ENCODE assay signal across 13 mouse cellular contexts in the genomic region with DNA sequence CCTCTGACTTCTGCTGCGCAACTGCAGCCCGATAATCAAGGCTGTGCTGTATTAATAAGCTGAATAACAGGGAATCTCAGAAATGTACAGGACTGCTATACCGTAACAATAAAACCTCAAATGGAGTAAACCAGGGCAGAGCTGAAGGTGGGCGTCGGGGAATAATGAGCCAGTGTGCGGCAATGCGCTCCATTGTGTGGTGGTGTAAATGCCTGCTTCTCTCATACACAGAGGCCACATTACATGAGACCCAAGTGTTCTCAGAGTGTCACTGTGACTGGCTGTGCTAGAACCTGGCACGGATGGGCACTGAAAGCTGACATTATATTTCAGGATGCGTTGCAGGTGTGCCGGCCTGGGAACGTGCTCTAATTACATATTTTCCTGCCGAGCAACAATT. TPM values are rescaled to one million over a fixed set of nuclear protein-coding genes. Genes with fewer than 3 reads are reported as not detected.
DNase-seq lines count a peak whose midpoint lies in the region; ATAC-seq and TF ChIP-seq lines count a peak whose summit lies in the region.
"Had no signal": no experiment of that assay in that cellular context is flagged by ENCODE, and none has a peak within 500 bp of the region (broad histone marks: within the 10 kb centered on the region; RNA-seq: fewer than 3 reads in every experiment).

No protein-coding gene starts in this region.

- H3K4me1 ChIP-seq in cerebellum, adult 2 months (ENCODE audit: control insufficient read depth, insufficient read depth, low read length) = no peaks in the 10 kb centered on the region
- H3K4me1 ChIP-seq in cortical plate, adult 2 months (ENCODE audit: control insufficient read depth, insufficient read depth, low read length) = peaks cover 27% of the 10 kb centered on the region
- H3K4me1 ChIP-seq in liver, embryonic 15.5 days (replicated peaks) = peaks cover 79% of the 10 kb centered on the region

- ATAC-seq in liver, embryonic 15.5 days (ENCODE audit: insufficient read depth) = no peak

- TF ChIP-seq CTCF in cerebellum, adult 2 months (IDR thresholded peaks at IDR 0.05; ENCODE audit: borderline replicate concordance, insufficient read depth, low read depth, low read length) = no peak
- TF ChIP-seq CTCF in cortical plate, adult 2 months (IDR thresholded peaks at IDR 0.05; ENCODE audit: extremely low read depth, insufficient read depth, low read length) = no peak

- 0 out of 2 replicates have a peak overlapping the region, but pooled peaks have one; percentile 19 for H3K9ac ChIP-seq in liver, embryonic 15.5 days
- H3K9ac ChIP-seq: heart, embryonic 13.5 days had no signal

- peak overlapping the region; percentile 38 for H3K4me2 ChIP-seq in liver, embryonic 15.5 days
- H3K4me2 ChIP-seq: heart, embryonic 13.5 days had no signal

- WGBS in cerebellum, adult 2 months = 77% methylated on average over 12 of the region's 12 CpGs
- WGBS in liver, embryonic 15.5 days (ENCODE audit: insufficient replicate concordance) = 90% methylated on average over 12 of the region's 12 CpGs

- peak overlapping the region; percentile 20; the same call in 1 of the 2 replicates for H3K27ac ChIP-seq in cerebellum, adult 2 months (ENCODE audit: insufficient read depth, low read length)
- peak overlapping the region; percentile 26 for H3K27ac ChIP-seq in cortical plate, adult 2 months (ENCODE audit: insufficient read depth, low read length)
- H3K27ac ChIP-seq in liver, embryonic 15.5 days (replicated peaks) = peak overlapping the region; percentile 81
- H3K27ac ChIP-seq: macrophage had no signal

- H3K9me3 ChIP-seq in liver, embryonic 15.5 days (replicated peaks) = no peaks in the 10 kb centered on the region
- H3K9me3 ChIP-seq: heart, embryonic 13.5 days had no signal

- TF ChIP-seq POLR2A in cerebellum, adult 2 months (IDR thresholded peaks at IDR 0.05; ENCODE audit: borderline replicate concordance, insufficient read depth, low read length) = no peak
- TF ChIP-seq POLR2A in cortical plate, adult 2 months (IDR thresholded peaks at IDR 0.05; ENCODE audit: extremely low read depth, insufficient read depth, low read length) = no peak

- DNase-seq in cerebellum, adult 2 months = no peak
- no peak for DNase-seq in cerebellum, adult 11 months
- DNase-seq in layer of hippocampus, adult 9-11 months = peak; percentile 62
- no peak for DNase-seq in layer of hippocampus, postnatal 25 days (ENCODE audit: extremely low spot score in 1 of 2, low spot score in 1 of 2)
- no peak for DNase-seq in thymus, postnatal 36 days
- DNase-seq in kidney, adult 8-10 months = no peak
- DNase-seq: adrenal gland, adult 2 months; gastrocnemius, postnatal 10 days; kidney, postnatal 25 days had no signal

- no peaks in the 10 kb centered on the region for H3K27me3 ChIP-seq in cerebellum, adult 2 months (ENCODE audit: control insufficient read depth, insufficient read depth, low read length)
- no peaks in the 10 kb centered on the region for H3K27me3 ChIP-seq in liver, embryonic 15.5 days
- H3K27me3 ChIP-seq: heart, embryonic 13.5 days had no signal

- H3K36me3 ChIP-seq in liver, embryonic 15.5 days (replicated peaks) = no peaks in the 10 kb centered on the region
- H3K36me3 ChIP-seq: heart, embryonic 13.5 days had no signal

- no peak overlapping the region for H3K4me3 ChIP-seq in cerebellum, adult 2 months (replicated peaks; ENCODE audit: insufficient read depth, low read depth, low read length)
- H3K4me3 ChIP-seq in cortical plate, adult 2 months (ENCODE audit: insufficient read depth, low read length) = no peak overlapping the region
- H3K4me3 ChIP-seq in liver, embryonic 15.5 days (replicated peaks) = no peak overlapping the region
- H3K4me3 ChIP-seq: heart, embryonic 13.5 days had no signal

RNA-seq across cellular contexts. Expression of a gene that starts 58.2 kb away (rescaled TPM):
- 35.8 and 40.5 TPM in 2 replicates for polyA plus RNA-seq in cerebellum, adult 2 months (2012; rRNA removed)
- total RNA-seq in layer of hippocampus, postnatal 25 days (2021) = 100 to 1,000 TPM; 365 to 458 TPM
- 63.2 and 65.4 TPM in 2 replicates for polyA plus RNA-seq in cortical plate, adult 2 months (2012; rRNA removed)
- 11.2 and 12.1 TPM in 2 replicates for polyA plus RNA-seq in liver, embryonic 15.5 days (2015; fragmentation: Nextera tagmentation; extraction: Ambion mirVana)

Comparison
In these comparisons a context has a peak if more than half of its experiments do, and no peak if none do; other contexts are left out.
1. H3K27ac ChIP-seq: peak in every context shown above with its lines; median percentile 81 in liver, embryonic 15.5 days; 26 in cortical plate, adult 2 months; 20 in cerebellum, adult 2 months.